Mouse (Mus musculus) large intestine, adult 2 months (tissue): ENCODE data around the gene Tmem81. TPM values are rescaled to one million over a fixed set of nuclear protein-coding genes. Genes with fewer than 3 reads are reported as not detected.
"Not testable (repeated sequence)": the region's sequence is repeated elsewhere in the genome, so short reads cannot be mapped to it uniquely, and the experiment has no call there.

ENCODE experiments used
- DNase-seq: peaks from one replicate; pipeline ENCODE4 v3.0.0-alpha.2; 2012; ENCODE audit warnings: low read depth, low spot score
- WGBS: fragments of 180-500 bp; shearing (Covaris S2); methylation state at CpG from one replicate; pipeline ENCODE4 v1.1.7; 2018; 5-methylcytosine and 5-hydroxymethylcytosine counted together
- polyA plus RNA-seq: library from polyadenylated mRNA; depleted of rRNA; stranded (reverse); fragments of >200 nt; gene quantifications from 2 replicates; pipeline ENCODE4 v1.2.3, GENCODE M21; 2012; rRNA removed

Tmem81 gene
- 2.2 and 2.4 TPM in 2 replicates for polyA plus RNA-seq

DNA sequence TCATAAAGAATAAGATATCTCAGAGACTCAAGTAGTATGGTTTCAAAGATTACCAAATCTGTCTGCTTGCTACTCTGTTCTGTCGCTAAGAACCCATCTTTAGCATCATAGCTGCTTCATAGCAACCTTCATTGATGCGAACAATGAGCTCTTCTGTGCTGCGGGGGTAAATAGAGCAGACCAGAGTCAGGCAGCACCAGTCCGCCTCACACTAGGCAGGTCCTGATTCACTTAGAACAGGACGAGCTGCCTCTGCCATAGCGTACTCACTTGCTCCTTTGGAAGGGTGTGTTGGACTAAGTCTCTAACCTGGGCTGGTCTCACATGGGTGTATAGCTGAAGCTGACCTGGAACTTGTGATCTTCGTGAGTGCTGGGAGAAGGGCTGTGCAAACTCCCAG lies at the start of gene Tmem81:
Gene Tmem81, plus strand, starts transcription at position 173 of the 400 bp plus-strand sequence.
- DNase-seq, result no peak
- 89% methylated on average over 7 of the region's 7 CpGs for WGBS

DNA sequence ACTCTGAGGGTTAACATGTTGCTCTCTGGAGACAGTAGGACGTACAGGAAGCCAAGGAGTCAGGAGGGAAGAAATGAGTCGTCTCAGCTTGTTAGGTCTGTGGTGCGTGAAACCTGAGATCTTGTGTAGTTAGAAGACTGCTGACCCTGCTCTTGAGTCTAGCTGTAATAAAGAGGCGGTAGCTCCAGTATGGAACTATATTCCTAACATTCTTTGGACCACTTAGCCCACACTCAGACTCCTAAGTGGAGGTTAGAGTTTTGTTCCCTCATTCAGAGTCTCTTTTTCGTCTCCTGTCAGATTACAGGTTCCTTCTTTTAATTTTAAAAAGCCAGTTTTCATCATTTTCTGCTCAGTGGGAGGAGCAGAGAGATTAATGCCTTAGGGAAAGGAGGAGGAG lies 41.4 kb upstream of the Tmem81 start:
- 80% methylated on average over 5 of the region's 5 CpGs for WGBS
- DNase-seq, result no peak

DNA sequence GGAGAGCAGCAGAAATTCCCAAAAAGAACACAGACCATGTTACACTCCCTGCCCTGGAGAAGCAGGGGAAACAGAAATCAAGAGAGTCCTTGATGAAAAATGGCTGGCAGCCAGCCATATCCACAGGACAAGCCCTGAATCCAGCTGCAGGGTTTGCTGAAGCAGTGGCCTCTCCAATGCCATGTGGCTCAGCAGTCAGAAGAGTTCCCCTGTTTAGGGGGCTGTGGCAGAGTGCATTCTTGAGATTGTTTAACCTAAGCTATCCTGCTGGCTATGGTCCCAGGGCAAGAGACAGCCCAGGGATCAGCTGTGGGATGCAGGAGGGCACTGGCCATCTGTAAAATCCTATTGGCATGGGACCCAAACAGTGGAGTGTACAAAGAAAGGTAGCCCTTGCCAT lies 37.1 kb upstream of the Tmem81 start:
- DNase-seq, result no peak

DNA sequence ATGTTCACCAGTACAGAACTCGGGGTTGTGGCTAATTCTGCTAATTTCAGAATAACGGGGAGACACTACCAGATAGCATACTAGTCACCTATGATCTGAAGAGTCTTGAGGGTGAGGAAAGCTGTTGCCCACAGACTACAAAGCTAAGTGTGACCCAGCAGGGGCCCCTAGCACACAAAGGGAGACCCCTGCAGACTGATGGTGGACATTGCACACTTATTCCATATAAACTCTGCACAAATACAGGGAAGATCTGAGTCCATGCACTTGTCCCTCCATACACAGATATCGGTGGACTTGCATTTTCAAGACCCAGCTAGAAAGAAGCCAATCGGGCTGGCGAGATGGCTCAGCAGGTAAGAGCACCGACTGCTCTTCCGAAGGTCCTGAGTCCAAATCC lies 36.5 kb upstream of the Tmem81 start:
- 92% methylated on average over 7 of the region's 7 CpGs for WGBS
- DNase-seq, result no peak

DNA sequence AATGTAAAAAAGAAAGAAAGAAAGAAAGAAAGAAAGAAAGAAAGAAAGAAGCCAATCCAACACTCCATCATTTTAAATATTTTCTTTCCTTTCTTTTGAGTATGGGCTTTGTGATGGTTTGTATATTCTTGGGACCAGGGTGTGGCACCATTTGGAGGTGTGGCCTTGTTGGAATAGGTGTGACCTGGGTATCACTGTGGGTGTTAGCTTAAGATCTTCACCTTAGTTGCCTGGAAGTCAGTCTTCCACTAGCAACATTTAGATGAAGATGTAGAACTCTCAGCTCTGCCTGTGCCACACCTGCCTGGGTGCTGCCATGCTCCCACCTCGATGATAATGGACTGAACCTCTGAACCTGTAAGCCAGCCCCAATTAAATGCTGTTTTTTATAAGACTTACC lies 36.0 kb upstream of the Tmem81 start:
- DNase-seq, result not testable (repeated sequence)
- WGBS, result 55% methylated on average over 1 of the region's 1 CpGs

DNA sequence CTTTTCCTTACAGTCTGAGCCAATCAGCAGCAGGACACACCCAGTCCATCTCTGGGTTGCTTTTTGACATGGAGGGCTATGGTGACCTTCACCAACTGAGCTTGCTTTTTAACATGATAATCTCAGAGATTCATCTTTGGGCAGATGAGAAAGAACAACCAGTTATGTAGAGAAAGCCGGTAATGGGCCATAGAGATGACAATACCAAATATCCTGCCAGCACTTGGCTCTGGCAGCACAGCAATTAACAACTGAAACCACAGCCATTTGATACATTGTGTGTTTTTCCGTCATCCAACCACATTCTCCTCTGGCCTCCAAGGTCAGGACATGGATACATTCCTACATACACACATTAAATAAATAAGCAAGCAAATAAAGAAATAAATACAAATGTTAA lies 35.0 kb upstream of the Tmem81 start:
- WGBS, result 85% methylated on average over 2 of the region's 2 CpGs
- no peak for DNase-seq

DNA sequence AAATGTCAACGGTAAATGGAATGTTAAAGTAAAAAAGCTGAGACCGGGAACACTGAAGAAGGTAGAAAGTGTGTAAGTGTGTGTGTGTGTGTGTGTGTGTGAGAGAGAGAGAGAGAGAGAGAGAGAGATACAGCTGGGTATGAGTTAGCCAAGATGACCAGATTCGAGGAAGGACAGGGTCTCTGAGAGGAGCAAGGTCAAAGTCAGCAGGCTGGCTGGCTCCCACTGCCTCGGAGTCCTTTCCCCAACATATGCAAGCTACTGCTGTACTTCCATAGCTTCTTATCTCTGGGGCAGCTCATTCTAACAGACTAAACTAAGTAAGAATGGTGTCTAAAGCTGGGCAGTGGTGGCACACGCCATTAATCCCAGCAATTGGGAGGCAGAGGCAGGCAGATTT lies 34.5 kb upstream of the Tmem81 start:
- no peak for DNase-seq
- WGBS, result 88% methylated on average over 5 of the region's 5 CpGs

DNA sequence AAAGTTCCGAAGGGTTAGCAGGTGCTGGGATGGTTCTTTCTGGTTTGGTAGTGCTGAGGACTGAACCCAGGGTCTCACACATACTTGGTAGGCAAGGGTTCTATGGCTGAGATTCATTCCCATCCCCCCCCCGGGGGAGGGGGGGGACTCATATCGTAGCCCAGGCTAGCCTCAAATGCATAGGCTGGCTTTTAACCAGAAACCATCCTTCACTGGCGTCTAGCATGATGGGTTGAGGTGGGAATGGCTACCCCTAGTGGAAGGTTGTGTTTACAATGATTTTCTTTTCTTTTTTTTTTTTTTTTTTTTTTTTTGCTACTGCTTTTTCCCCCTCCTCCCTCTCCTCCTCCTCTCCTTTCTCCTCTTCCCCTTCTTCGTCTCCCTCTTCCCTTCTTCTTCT lies 33.5 kb upstream of the Tmem81 start:
- 59% methylated on average over 5 of the region's 5 CpGs for WGBS
- no peak for DNase-seq

DNA sequence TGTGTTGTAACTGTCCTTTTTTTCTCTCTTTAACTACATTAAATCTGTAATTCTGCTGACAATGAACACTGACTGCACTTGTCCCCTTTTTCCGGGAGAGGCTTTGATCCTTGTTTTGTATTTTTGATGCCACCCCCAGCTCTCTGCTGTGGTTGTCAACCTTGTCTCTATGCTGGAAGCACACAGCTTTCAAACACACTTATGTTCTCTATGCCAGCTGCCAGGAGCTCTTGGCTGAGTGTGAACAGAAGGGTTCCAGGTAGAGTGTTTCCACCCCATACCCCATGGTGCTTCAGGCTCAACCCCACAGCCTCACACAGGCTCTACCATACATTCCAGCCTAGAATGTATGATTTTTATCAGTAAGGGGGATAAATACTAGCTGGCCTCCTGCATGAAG lies 31.5 kb upstream of the Tmem81 start:
- 45% methylated on average over 1 of the region's 1 CpGs for WGBS
- no peak for DNase-seq

DNA sequence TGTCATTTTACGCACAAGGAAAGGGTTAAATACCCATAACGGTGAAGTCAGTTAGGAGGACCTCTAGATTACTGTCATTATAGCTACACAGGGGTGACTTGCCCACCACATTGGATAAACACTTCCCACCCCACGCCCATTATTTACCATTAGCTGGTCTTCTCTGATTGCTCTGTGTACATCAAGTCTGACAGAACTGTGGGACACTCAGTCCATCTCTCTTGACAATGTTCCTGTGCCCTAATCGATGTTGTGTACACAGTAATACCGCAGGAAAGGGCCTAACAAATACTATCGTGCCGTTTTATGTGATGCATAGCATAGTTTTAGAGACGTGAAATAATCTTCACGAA lies 29.5 kb upstream of the Tmem81 start:
- WGBS, result 2% methylated on average over 9 of the region's 9 CpGs

DNA sequence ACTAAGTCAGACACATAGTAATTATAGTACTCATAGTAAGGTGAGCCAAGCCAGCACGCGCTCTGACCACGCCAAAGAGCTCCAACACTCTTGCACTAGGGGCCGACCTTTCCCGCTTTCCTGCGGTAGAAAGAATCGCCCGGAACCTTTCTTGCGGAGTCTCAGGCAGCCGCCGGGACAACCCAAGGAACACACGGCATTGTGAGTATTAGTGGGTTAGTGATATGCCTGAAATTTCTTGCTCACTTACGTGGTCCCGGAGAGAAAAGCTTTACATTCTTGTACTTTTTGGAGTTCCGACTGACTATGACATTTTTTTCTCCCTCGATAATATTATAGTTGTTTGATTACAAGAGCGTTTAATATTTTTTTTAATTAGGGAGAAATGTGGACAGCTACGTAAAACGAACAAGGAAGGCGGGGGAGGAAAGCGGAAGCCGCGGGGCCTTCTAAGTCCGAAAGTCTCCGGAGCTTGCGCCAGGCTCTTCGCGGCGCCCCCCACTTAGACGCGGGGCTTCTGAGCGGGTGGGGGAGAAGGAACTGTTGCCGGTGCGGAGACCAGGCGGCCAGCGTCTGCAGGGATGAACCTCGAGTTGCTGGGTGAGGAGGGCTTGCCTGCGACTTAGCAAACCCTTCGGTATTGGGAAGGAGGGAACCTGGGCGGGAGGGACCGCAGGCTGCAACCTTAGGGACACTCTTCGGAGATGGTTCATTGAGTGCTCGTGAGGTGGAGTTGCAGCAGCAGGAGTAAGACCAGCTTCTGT lies 28.9 kb upstream of the Tmem81 start, which contains the start of gene Rbbp5:
Gene Rbbp5, plus strand, starts transcription at position 438 of the 764 bp plus-strand sequence.
- peak; percentile 56 for DNase-seq
- under 1% methylated on average over 43 of the region's 43 CpGs for WGBS

More for the DNA sequence above, 29.5 kb upstream of the Tmem81 start:
- peak; percentile 0 for DNase-seq

DNA sequence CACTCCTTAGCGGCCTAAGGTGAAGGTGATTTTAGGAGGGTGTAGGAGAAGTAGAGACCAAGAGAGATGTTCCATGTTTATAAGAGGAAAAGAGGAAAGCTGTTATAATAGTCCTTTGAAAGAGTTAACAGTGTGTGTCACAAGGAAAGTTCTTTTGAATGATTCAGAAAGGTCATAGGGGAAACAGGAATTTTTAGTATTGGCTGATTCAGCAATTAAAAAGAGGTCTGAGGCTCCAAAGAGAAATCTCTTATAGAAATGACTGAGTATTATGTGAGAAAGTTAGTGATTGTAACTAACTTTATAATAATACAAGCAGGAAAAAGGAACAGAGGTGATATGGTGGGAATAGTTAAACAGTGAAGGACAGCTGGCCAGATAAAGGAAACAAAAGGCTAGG lies 26.6 kb upstream of the Tmem81 start:
- WGBS, result 86% methylated on average over 1 of the region's 1 CpGs
- DNase-seq, result no peak

DNA sequence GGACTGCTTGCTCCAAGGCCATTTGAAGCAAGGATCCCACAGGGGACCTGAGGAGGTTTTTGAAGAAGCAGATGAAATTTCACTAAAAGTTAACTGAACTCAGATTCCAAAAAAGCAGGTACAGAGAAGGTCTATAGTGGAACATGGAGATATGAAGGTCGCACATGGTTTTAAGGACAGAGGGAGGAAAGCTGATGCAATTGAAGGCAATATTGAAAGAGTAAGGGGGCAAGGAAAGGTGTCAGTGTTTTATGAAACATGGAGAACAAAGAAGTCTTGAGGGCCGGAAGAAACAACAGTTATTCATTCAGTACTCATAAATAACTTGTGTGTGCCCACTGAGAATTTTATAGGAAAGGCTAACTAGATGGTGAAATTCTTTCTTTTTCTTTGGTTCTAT lies 24.4 kb upstream of the Tmem81 start:
- DNase-seq, result no peak
- 84% methylated on average over 2 of the region's 2 CpGs for WGBS

DNA sequence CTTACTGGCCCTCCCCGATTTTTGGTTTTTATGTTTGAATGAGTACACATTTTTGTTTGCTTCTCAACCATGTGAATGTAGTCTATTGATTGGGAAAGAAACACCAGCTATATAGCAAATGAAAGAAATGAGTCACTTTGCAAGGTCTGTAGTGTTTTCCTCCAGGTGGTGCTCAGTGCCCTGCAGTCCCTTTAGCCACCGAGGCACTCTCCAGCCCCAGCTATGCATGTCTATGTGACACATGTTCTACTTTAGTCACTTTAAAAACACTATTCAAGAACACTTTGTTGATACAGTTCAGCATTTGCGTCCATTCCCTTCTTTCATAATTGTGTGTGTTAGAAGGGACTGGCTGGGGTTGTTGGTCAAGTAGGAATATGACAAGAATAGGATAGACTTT lies 22.8 kb upstream of the Tmem81 start:
- WGBS, result 69% methylated on average over 3 of the region's 3 CpGs
- DNase-seq, result no peak

DNA sequence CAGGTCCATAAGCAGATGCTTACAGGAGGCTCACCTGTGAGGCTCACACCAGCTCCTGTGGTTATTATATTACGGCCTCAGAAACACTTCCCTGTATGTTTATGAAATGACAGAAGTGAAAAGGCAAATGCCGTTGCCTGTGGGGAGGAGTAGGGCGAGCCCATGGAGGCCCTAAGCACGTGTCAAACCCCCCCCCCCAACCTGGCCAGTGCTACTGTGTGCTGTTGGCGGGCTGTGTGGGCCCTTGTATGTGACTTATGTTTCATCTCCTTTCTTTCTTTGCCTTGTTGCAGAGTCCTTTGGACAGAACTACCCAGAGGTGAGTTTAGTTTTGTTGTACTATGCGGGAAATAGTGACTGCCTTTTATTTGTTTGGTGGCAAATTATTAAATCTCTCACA lies 22.3 kb upstream of the Tmem81 start:
- DNase-seq, result no peak
- 69% methylated on average over 6 of the region's 6 CpGs for WGBS

DNA sequence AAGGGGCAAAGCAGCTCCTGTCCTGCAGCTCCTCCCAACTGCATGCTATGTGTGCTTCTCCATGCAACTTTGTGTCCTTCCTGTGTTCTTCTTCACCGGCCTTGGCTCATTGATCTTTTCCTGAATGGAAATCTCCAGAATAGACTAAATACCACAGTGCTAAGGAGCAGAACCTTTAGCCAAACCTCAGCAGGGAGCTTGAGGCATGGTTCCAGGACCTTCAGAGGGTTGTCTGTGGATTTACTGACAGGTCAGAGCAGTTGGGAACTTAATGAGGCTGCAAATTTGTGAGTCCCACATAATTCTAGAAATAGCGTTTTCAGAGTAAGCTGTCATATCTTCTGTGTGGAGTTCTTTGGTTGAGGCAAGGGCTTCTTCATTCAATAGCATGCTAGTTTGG lies 5.5 kb upstream of the Tmem81 start:
- WGBS, result 93% methylated on average over 2 of the region's 2 CpGs
- DNase-seq, result no peak

DNA sequence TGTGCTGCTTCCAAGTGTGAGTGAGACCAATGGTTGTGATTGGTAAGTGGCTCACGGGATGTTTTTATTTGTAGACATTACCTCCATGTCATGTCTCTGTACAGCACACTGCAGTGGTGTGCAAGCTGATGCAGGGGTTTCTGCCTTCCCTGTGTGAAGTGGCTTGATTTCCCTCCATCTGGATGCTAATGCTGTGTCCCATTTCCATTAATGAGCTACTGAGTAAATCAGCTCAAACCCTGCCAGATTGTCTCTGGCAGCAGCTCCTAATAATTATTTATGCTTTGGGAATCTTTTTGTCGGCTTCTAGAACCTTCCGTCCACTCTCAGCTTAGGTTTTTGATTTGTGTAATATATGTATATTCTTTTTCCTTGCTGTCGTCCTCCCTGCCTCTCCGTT lies 875 bp upstream of the Tmem81 start:
- DNase-seq, result no peak
- 81% methylated on average over 5 of the region's 5 CpGs for WGBS

DNA sequence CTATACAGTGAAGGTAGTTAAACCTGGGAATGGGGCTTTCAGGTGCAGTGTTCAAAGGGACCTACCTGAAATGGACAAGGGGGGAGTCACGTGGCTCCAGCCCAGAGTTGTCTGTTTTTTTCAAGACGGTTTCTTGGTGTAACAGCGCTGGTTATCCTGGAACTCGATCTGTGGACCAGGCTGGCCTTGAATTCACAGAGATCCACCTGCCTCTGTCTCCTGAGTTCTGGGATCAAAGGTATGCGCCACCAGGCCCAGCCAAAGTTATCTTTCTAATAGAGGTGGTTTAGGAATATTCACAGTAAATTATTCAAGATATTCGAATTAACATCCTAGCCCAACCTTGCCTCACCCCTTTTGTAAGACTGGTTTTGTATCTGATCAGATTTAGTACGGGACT lies 626 bp downstream of the Tmem81 start:
- 91% methylated on average over 7 of the region's 7 CpGs for WGBS
- no peak for DNase-seq

DNA sequence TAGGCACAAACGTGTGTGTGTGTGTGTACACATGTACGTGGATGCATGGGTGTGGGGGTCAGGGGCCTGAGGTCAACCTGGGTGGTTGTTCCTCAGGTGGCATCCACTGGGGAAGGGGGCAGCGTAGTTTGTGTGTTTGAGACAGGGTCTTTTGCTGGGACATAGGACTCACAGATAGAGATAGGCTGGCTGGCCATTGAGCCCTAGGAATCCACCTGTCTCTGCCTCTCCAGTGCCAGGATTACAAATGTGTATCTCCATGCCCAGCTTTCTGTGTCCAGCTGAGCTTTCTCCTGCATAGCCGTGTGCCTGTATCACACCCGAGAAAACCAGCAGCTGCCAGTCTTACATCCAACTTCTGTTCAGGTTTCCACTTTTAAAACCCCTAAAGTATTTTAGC lies 3.7 kb downstream of the Tmem81 start:
- WGBS, result 70% methylated on average over 5 of the region's 5 CpGs
- DNase-seq, result no peak

DNA sequence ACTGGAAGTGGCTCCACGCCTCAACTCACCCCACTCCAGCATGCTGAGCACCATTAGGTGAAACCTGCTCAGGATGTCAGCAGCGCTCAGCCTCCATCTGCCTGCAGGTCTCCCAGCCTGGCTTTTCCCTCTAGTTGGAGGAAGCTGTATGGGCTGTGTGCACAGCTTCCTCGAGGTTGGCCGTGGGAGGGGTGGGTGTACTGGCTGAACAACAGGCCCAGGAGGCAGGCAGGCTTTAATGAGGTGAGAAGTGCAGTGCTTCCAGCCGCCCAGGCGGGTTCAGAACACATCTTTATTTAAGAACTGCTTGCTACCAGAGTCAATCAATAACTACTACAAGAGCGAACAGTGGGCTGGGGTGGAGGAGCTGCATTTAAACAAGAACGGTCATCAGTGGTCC lies 5.5 kb downstream of the Tmem81 start:
- WGBS, result 28% methylated on average over 8 of the region's 8 CpGs
- DNase-seq, result no peak

DNA sequence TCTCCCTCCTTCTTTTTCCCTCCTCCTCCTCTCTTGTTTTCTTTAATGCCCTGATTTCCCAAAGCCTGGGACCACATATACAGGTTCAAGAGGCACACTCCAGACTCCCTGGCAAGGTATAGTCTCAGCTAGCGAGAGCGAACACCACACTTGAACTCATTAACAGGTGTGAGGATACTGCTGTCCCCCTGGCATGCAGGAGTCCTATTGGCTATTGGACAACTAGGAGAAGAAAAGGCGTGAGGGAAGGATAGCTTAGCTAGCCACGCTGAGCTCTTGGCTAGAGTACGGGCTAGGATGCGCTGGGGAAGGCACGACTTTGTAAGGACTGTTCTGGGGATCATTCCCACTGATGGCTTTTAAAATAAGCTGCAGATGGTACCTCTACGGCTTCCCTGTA lies 6.1 kb downstream of the Tmem81 start:
- no peak for DNase-seq
- WGBS, result 72% methylated on average over 8 of the region's 8 CpGs

DNA sequence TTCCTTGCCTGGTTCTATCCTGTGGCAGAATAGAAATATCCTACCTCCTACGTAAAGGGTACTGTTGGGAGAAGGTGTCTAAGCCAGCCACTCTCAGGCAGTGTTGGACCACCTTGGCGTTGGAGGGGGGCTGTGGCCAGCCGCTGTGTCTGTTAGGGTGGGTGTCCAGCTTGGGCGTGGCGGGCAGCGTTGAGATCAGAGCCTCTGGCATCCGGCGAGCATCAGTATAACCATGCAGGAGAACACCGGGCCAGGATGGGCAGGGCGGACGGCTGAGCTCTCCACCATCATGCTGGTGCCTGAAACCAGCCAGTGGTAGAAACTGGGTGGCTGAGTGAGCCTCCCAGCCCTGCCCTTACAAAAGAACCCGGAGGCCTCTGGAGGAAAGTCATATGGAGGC lies 9.3 kb downstream of the Tmem81 start:
- WGBS, result 89% methylated on average over 12 of the region's 12 CpGs
- no peak for DNase-seq
